Mouse (Mus musculus) embryonic stem cell, embryonic (primary cell): ENCODE results near the gene 2300002M23Rik.

Source experiments
- CTCF ChIA-PET, 4 experiments: fragments of 300-600 bp in 2 of 4; fragments of 350-600 bp in 2 of 4; sonication (Branson Sonifier 250); formaldehyde crosslinking; loops; one replicate each; lab custom pipeline; 2022; ENCODE audit warnings: inconsistent platforms in 2 of 4; lab: Charles Lee
- POLR2A ChIA-PET, 4 experiments: fragments of 300-600 bp in 2 of 4; fragments of 350-600 bp in 2 of 4; sonication (Branson Sonifier 250); formaldehyde crosslinking; loops; one replicate each; lab custom pipeline; 2022; ENCODE audit warnings: antibody characterized with exemption in 4 of 4, inconsistent platforms in 1 of 4; lab: Charles Lee

The 2300002M23Rik gene

DNA sequence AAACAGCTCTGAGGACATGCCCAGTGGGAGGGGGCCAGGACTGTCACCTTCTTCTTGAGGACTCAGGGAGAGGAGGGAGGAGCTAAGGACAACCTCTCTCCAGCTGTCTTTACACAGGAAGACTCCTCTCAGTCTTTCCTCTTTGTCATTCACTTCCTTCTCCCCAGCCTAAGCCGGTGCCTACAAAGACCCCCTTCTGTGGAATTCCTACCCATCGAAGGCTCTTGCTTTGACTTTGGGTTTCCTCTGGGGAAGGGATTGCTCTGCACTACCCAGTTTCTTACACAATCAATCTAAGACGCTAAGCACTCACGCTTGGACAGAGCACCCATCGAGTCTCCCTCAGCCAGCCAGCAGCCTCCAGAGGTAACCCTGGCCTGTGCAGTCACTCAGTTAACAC, 18.6 kb upstream of the 2300002M23Rik start:
- CTCF ChIA-PET = interaction anchor here in 3 of 4 experiments (0.8 to 4.6 kb wide), 17 partner anchors 9 to 189 kb away, joined by 3 to 36 read pairs (median 4); no protein-coding TSS in a partner anchor

DNA sequence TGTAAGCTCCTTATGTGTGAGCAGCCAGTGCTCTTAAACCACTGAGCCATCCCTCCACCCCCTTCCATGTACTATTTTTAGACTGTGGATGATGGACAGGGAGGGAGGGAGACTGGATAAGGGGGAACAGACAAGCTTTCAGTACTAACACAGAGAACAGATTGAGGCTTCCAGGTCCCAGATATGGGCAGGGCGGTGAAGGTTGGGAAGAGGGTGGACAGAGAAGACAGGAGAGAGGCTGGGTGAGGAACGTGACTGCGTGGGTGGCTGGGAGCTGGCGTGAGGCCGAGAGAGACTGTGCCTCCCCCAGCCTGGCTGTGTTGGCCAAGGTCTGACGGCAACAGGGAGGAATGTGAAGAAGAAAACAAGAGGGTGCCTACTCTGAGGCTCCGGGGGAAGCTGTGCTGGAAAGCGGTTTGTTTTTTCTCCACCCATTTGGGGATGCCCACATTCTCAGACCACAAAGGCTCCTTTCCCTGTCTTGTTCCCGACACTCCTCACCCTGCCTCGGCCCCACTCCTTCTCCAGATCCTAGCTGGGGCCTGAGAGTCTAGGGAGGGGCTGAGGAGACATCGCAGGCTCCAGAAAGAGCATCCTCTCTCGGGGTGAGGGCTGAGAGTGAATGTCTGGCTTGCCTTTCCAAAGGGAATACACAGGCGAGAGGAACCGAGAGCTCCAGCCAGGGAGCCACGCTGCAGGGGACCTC, 17.7 kb upstream of the 2300002M23Rik start:
- ChIA-PET CTCF (interaction anchor here (0.7 to 4.6 kb wide), 24 partner anchors 9 to 188 kb away, joined by 3 to 36 read pairs (median 4); partner anchors contain the start of genes Cchcr1 (in 1 of the 4) and Tcf19 (in 1 of the 4)), POLR2A (interaction anchor here in 2 of 4 experiments (0.5 to 3.0 kb wide), 22 partner anchors 8 to 937 kb away, joined by 3 to 17 read pairs (median 3); partner anchors contain the start of genes Cchcr1 (in 1 of the 2), Mdc1 (in 1 of the 2), Psors1c2 (in 1 of the 2) and Tcf19 (in 1 of the 2))

More for the DNA sequence above, 18.6 kb upstream of the 2300002M23Rik start:
- POLR2A ChIA-PET = interaction anchor here in 3 of 4 experiments (0.6 to 3.0 kb wide), 19 partner anchors 9 to 69 kb away, joined by 3 to 17 read pairs (median 5); partner anchors contain the start of genes Cchcr1 (in 1 of the 3) and Tcf19 (in 1 of the 3)

DNA sequence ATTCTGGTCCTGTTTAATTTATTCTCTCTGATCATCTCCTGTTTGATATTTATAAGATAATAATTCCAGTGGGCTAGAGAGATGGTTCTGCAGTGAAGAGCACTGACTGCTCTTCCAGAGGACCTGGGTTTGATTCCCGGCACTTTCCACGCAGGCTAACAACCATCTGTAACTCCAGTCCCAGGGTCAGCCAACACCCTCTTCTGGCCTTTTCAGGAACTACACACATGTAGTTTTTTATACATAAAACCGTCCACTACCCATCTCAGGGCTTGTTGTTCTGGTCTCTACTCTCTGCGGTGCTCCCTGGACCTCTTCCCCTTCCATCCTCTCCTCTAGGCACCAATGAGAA, 17.1 kb upstream of the 2300002M23Rik start:
- ChIA-PET POLR2A (interaction anchor here in 2 of 4 experiments (0.6 to 3.0 kb wide), 16 partner anchors 8 to 292 kb away, joined by 3 to 17 read pairs (median 3); partner anchors contain the start of genes Mdc1 (in 1 of the 2) and Psors1c2 (in 1 of the 2)), CTCF (interaction anchor here in 3 of 4 experiments (0.6 to 4.6 kb wide), 21 partner anchors 8 to 187 kb away, joined by 3 to 36 read pairs (median 5); partner anchors contain the start of genes Cchcr1 (in 1 of the 3) and Tcf19 (in 1 of the 3))

- POLR2A ChIA-PET = interaction anchor here in 2 of 4 experiments (0.8 to 2.3 kb wide), 8 partner anchors 7 to 291 kb away, joined by 3 to 8 read pairs (median 3); partner anchors contain the start of genes Mdc1 (in 1 of the 2) and Psors1c2 (in 1 of the 2)
- CTCF ChIA-PET = interaction anchor here (0.5 to 4.6 kb wide), 17 partner anchors 7 to 186 kb away, joined by 3 to 36 read pairs (median 5); partner anchors contain the start of genes Cchcr1 (in 1 of the 4) and Tcf19 (in 1 of the 4)
Measured at GRCm38 (mm10) chr17:35550871-35551270, 16.4 kb upstream of the 2300002M23Rik start.

- CTCF ChIA-PET = interaction anchor here in 2 of 4 experiments (0.5 to 4.6 kb wide), 7 partner anchors 9 to 1171 kb away, joined by 3 to 28 read pairs (median 3); no protein-coding TSS in a partner anchor
- POLR2A ChIA-PET = interaction anchor here in 2 of 4 experiments (1.3 to 2.0 kb wide), 3 partner anchors 19 to 64 kb away, joined by 3 to 4 read pairs (median 3); partner anchors contain the start of gene Psors1c2 (in 1 of the 2)
Measured at GRCm38 (mm10) chr17:35551881-35552414, 15.3 kb upstream of the 2300002M23Rik start, which contains the start of gene Cdsn. Gene Cdsn (plus strand): TSS chr17:35552128.

GRCm38 (mm10) chr17:35554321-35554720, 12.9 kb upstream of the 2300002M23Rik start:
- ChIA-PET CTCF (interaction anchor here (0.7 to 7.4 kb wide), 16 partner anchors 10 to 134 kb away, joined by 3 to 84 read pairs (median 3); partner anchors contain the start of genes Cchcr1 (in 1 of the 4) and Tcf19 (in 1 of the 4)), POLR2A (interaction anchor here in 2 of 4 experiments (0.5 to 1.9 kb wide), 11 partner anchors 8 to 64 kb away, joined by 3 to 8 read pairs (median 4); partner anchors contain the start of genes 2300002M23Rik (in 1 of the 2), Pou5f1 (in 1 of the 2) and Psors1c2 (in 1 of the 2))

DNA sequence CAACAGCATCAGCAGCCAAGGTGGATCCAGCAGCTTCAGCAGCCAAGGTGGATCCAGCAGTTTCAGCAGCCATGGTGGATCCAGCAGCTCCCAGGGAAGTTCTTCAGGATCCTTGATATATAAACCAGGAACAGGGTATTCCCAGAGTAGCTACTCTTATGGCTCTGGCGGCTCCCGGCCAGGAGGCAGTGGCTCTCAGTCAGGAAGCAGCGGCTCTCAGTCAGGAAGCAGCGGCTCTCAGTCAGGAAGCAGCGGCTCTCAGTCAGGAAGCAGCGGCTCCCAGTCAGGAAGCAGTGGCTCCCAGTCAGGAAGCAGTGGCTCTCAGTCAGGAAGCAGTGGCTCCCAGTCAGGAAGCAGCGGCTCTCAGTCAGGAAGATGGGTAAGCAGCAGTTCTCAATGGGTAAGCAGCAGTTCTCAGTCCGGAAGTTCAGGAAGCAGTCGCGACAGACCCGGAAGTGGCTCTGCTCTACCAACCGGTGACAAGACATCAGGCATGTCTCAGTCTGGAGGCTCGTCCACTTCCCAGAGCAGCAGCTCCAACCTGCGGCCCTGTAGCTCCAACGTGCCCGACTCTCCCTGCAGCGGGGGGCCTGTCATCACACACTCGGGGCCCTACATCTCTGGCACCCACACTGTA, 12.4 kb upstream of the 2300002M23Rik start:
- POLR2A ChIA-PET = interaction anchor here in 2 of 4 experiments (0.6 to 1.8 kb wide), 16 partner anchors 9 to 144 kb away, joined by 3 to 8 read pairs (median 3); partner anchors contain the start of genes 2300002M23Rik (in 1 of the 2), Pou5f1 (in 1 of the 2) and Psors1c2 (in 1 of the 2)
- CTCF ChIA-PET = interaction anchor here (0.7 to 7.4 kb wide), 20 partner anchors 10 to 135 kb away, joined by 3 to 84 read pairs (median 3); partner anchors contain the start of genes Cchcr1 (in 1 of the 4), Psors1c2 (in 1 of the 4) and Tcf19 (in 1 of the 4)

DNA sequence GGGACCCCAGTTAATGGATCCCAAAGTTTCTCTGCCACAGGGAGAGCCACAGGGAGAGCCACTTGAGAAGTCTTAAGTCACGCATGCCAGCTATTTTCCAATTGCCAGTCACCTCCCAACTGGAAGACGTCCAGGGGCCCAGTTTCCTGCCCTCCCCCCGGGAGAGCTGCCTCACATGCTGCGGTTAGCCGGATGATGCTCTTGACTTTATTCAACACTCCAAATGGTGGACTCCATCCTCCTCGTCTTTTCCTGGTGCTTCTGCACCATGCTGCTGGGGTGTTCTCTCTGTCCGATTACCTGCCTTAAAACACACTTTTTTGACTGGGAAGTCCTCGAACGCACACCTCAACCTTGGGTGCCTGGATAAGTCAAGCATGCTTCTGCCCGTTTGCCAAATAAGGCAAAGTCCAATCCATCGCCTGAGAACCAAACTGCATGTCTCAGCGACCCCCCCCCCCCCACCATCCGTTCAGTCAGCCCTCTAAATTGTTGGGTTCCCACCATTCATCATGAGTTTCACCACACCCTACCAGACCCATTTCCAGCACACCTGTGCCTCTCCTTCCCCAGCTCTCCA, 11.0 kb upstream of the 2300002M23Rik start:
- ChIA-PET CTCF (interaction anchor here (0.7 to 7.4 kb wide), 16 partner anchors 8 to 181 kb away, joined by 3 to 84 read pairs (median 4); no protein-coding TSS in a partner anchor), POLR2A (interaction anchor here in 2 of 4 experiments (0.8 to 1.8 kb wide), 8 partner anchors 9 to 80 kb away, joined by 3 to 9 read pairs (median 3); partner anchors contain the start of gene Cchcr1 (in 1 of the 2))

DNA sequence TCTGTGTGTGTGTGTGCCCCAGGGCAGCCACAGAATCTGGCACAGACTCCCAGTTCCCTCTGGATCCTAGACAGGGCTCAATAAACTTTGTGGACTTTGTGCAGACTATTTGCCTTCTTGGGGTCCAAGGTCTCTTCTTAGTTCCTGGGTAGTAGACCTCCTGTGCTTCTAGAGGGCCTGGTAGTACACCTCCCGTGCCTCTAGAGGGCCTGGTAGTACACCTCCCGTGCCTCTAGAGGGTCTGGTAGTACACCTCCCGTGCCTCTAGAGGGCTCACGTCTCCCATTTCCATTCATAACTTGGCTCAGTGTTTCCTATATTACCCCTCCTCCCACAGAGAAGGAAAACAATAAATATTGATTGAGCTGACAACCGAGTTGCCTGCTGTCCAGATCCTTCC, 10.4 kb upstream of the 2300002M23Rik start:
- ChIA-PET CTCF (interaction anchor here (0.7 to 7.4 kb wide), 17 partner anchors 8 to 181 kb away, joined by 3 to 84 read pairs (median 5); no protein-coding TSS in a partner anchor), POLR2A (interaction anchor here in 2 of 4 experiments (0.8 to 2.3 kb wide), 4 partner anchors 12 to 22 kb away, joined by 3 to 9 read pairs (median 4); no protein-coding TSS in a partner anchor)

- ChIA-PET POLR2A (interaction anchor here in 3 of 4 experiments (0.8 to 2.8 kb wide), 6 partner anchors 8 to 67 kb away, joined by 3 to 17 read pairs (median 7); no protein-coding TSS in a partner anchor), CTCF (interaction anchor here in 3 of 4 experiments (0.7 to 7.4 kb wide), 19 partner anchors 8 to 283 kb away, joined by 3 to 84 read pairs (median 5); partner anchors contain the start of gene Psors1c2 (in 1 of the 3))
Measured at GRCm38 (mm10) chr17:35557351-35557750, 9.9 kb upstream of the 2300002M23Rik start.

DNA sequence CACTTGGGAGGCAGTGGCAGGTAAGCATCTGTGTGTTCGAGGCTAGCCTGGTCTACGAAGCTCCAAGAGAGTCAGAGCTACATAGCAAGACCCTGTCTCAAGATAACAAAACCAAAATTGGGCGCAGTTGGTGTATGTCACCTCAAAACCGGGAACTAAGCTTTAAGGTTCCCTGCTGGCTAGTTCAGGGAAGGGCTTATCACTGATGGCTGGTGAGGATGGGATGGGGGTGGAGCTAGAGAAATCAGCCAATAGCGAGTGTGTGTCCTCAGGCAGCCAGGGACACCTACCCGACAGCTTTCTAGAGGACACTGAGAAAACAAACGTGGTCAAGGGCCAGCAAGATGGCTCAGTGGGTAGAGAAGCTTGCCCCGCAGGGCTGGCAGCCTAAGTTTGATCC, 9.0 kb upstream of the 2300002M23Rik start:
- ChIA-PET POLR2A (interaction anchor here (0.6 to 2.8 kb wide), 22 partner anchors 8 to 606 kb away, joined by 3 to 17 read pairs (median 4); partner anchors contain the start of gene 2300002M23Rik (in 1 of the 4)), CTCF (interaction anchor here (0.5 to 7.4 kb wide), 48 partner anchors 8 to 315 kb away, joined by 3 to 84 read pairs (median 5); partner anchors contain the start of gene Psors1c2 (in 1 of the 4))

GRCm38 (mm10) chr17:35567767-35568166, 517 bp downstream of the 2300002M23Rik start:
- ChIA-PET CTCF (interaction anchor here in 2 of 4 experiments (0.6 to 2.4 kb wide), 5 partner anchors 9 to 128 kb away, joined by 3 to 7 read pairs (median 4); partner anchors contain the start of gene Cdsn (in 1 of the 2)), POLR2A (interaction anchor here in 3 of 4 experiments (0.6 to 1.7 kb wide), 3 partner anchors 9 to 351 kb away, joined by 3 to 4 read pairs (median 4); no protein-coding TSS in a partner anchor)

GRCm38 (mm10) chr17:35569091-35569944, 2.1 kb downstream of the 2300002M23Rik start:
- CTCF ChIA-PET = interaction anchor here (0.6 to 4.0 kb wide), 25 partner anchors 9 to 254 kb away, joined by 3 to 19 read pairs (median 4); partner anchors contain the start of gene Flot1 (in 1 of the 4)
- POLR2A ChIA-PET = interaction anchor here in 3 of 4 experiments (0.6 to 2.6 kb wide), 16 partner anchors 11 to 195 kb away, joined by 3 to 8 read pairs (median 3); partner anchors contain the start of gene Psors1c2 (in 1 of the 3)

DNA sequence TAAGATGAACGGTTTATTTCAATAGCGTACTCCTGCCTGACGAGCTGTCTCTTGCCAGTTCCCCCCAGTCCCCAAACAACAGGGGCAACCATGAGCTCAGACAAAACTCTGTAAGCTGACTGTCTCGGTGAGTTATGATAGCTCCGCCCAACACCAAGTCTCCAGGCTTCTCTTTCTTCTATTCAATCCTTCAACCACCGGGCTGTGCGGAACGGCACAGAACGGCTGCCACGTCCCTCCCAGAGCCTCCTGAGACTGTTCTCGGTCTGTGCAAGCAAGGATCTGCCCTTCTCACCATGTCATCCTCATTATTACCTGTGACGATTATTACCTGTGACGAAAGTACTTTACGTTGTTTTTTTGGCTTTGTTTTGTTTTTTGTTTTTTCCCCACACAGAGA, 3.6 kb downstream of the 2300002M23Rik start:
- CTCF ChIA-PET = interaction anchor here (0.6 to 4.0 kb wide), 20 partner anchors 12 to 167 kb away, joined by 3 to 19 read pairs (median 4); partner anchors contain the start of gene Cdsn (in 1 of the 4)
- POLR2A ChIA-PET = interaction anchor here in 3 of 4 experiments (0.6 to 2.6 kb wide), 11 partner anchors 9 to 345 kb away, joined by 3 to 9 read pairs (median 4); partner anchors contain the start of gene Mrps18b (in 1 of the 3)
